Mouse (Mus musculus) heart, embryonic 14.5 days (tissue): ENCODE results near the gene Lipa. TPM values are rescaled to one million over a fixed set of nuclear protein-coding genes. Genes with fewer than 3 reads are reported as not detected.

ENCODE experiments used
- ATAC-seq: fragments of 200-750 bp; cut with Nextera tagmentation; 2 replicates; pipeline ENCODE4 v1.8.0; 2017; ENCODE audit warnings: low read depth, moderate TSS enrichment; ENCODE audit not compliant: insufficient number of reproducible peaks, insufficient read depth, low FRiP score
- H3K27ac ChIP-seq, 2 experiments: fragments of 200-500 bp in 1 of 2; fragments of 300-500 bp in 1 of 2; sonication (generic) in 1 of 2; replicated peaks in 1 of 2; 2 replicates each; pipeline ENCODE4 v1.5.1; 2012 to 2014; ENCODE audit warnings: low read depth in 2 of 2, low read length in 2 of 2, control low read depth in 1 of 2, mild to moderate bottlenecking in 1 of 2, mixed read lengths in 1 of 2; ENCODE audit not compliant: control insufficient read depth in 1 of 2, insufficient read depth in 1 of 2
- H3K27me3 ChIP-seq: fragments of 300-500 bp; sonication (generic); 2 replicates; pipeline ENCODE4 v1.6.1; 2014; ENCODE audit warnings: mild to moderate bottlenecking, low read length, control low read depth; ENCODE audit not compliant: control insufficient read depth, insufficient read depth
- H3K36me3 ChIP-seq: fragments of 300-500 bp; sonication (generic); 2 replicates; pipeline ENCODE4 v1.6.1; 2014; ENCODE audit warnings: mild to moderate bottlenecking, control low read depth, low read length, mixed read lengths; ENCODE audit not compliant: control insufficient read depth, insufficient read depth
- H3K4me1 ChIP-seq, 2 experiments: fragments of 200-500 bp in 1 of 2; fragments of 300-500 bp in 1 of 2; sonication (generic) in 1 of 2; 2 replicates each; pipeline ENCODE4 v1.6.1; 2012 to 2014; ENCODE audit warnings: low read length in 2 of 2, control low read depth in 1 of 2, mixed read lengths in 1 of 2; ENCODE audit not compliant: control insufficient read depth in 2 of 2, insufficient read depth in 2 of 2
- H3K4me2 ChIP-seq: fragments of 300-500 bp; sonication (generic); 2 replicates; pipeline ENCODE4 v1.6.1; 2014; ENCODE audit warnings: mild to moderate bottlenecking, low read length
- H3K4me3 ChIP-seq, 2 experiments: fragments of 200-500 bp in 1 of 2; fragments of 300-500 bp in 1 of 2; sonication (generic) in 1 of 2; 2 replicates each; pipeline ENCODE4 v1.5.1; 2012 to 2014; ENCODE audit warnings: low read length in 2 of 2, mild to moderate bottlenecking in 2 of 2, control low read depth in 1 of 2, low read depth in 1 of 2, moderate library complexity in 1 of 2; ENCODE audit not compliant: control insufficient read depth in 1 of 2, insufficient read depth in 1 of 2
- H3K9ac ChIP-seq: fragments of 300-500 bp; sonication (generic); 2 replicates; pipeline ENCODE4 v1.6.1; 2014; ENCODE audit warnings: mild to moderate bottlenecking, low read length
- H3K9me3 ChIP-seq: fragments of 300-500 bp; sonication (generic); 2 replicates; pipeline ENCODE4 v1.6.1; 2016; ENCODE audit warnings: low read length, control low read depth; ENCODE audit not compliant: control insufficient read depth
- WGBS: fragments of 180-500 bp; shearing (Covaris S2); extraction: QIAGEN DNeasy Blood & Tissue Kit; methylation state at CpG from one replicate; pipeline ENCODE4 v1.1.7; 2014; 5-methylcytosine and 5-hydroxymethylcytosine counted together
- polyA plus RNA-seq: library from polyadenylated mRNA; unstranded; fragments of >200 nt; fragmentation: Nextera tagmentation; extraction: Ambion mirVana; gene quantifications from 2 replicates; pipeline ENCODE4 v1.2.1, GENCODE M21; 2014

The Lipa gene
- polyA plus RNA-seq, 1 experiment from 2014 or later = 37.9 TPM

GRCm38 (mm10) chr19:34483547-34483946, 43.7 kb downstream of the Lipa start:
- Histone ChIP-seq H3K4me2 (no peak overlapping the region), H3K4me3 (no peak overlapping the region), H3K27ac (no peak overlapping the region), H3K27me3 (no peaks in the 10 kb centered on the region), H3K9ac (no peak overlapping the region), H3K36me3 (no peaks in the 10 kb centered on the region), H3K9me3 (no peaks in the 10 kb centered on the region), H3K4me1 (no peaks in the 10 kb centered on the region)
- no peak for ATAC-seq
- WGBS = 13% methylated on average over 4 of the region's 4 CpGs

- Histone ChIP-seq H3K36me3 (no peaks in the 10 kb centered on the region), H3K9me3 (no peaks in the 10 kb centered on the region), H3K27ac (no peak within 1 kb of the TSS; a peak in 1 of 4 replicates), H3K27me3 (peaks cover 29% of the 10 kb centered on the region), H3K4me3 (peak within 1 kb of the TSS; percentile 52 to 59), H3K9ac (peak within 1 kb of the TSS; percentile 63), H3K4me1 (peaks cover 4 to 8% of the 10 kb centered on the region in 2 experiments; a peak in 2 of 4 replicates), H3K4me2 (peak within 1 kb of the TSS; percentile 93)
- ATAC-seq = peak; percentile 50; the same call in 1 of the 2 replicates
- WGBS = 1% methylated on average over 35 of the region's 35 CpGs
Observed at GRCm38 (mm10) chr19:34474991-34475971, 52.0 kb downstream of the Lipa start, which contains the start of gene Ch25h. Gene Ch25h (minus strand): TSS chr19:34475164.

GRCm38 (mm10) chr19:34474228-34474990, 52.9 kb downstream of the Lipa start:
- 8% methylated on average over 49 of the region's 49 CpGs for WGBS
- H3K36me3 ChIP-seq = no peaks in the 10 kb centered on the region
- H3K9me3 ChIP-seq = no peaks in the 10 kb centered on the region
- H3K4me3 ChIP-seq = peak overlapping the region; percentile 52 to 59
- peak overlapping the region; percentile 63 for H3K9ac ChIP-seq
- no peak overlapping the region for H3K27ac ChIP-seq
- ATAC-seq = 0 out of 2 replicates have a peak, but pooled peaks have one; percentile 26
- peak overlapping the region; percentile 93 for H3K4me2 ChIP-seq
- peaks cover 4 to 8% of the 10 kb centered on the region in 2 experiments; a peak in 2 of 4 replicates for H3K4me1 ChIP-seq
- peaks cover 29% of the 10 kb centered on the region for H3K27me3 ChIP-seq

- H3K27me3 ChIP-seq = peaks cover 17% of the 10 kb centered on the region
- ATAC-seq = no peak
- no peak overlapping the region for H3K9ac ChIP-seq
- no peak overlapping the region for H3K4me3 ChIP-seq
- no peak overlapping the region for H3K27ac ChIP-seq
- H3K9me3 ChIP-seq = no peaks in the 10 kb centered on the region
- WGBS = 84% methylated on average over 2 of the region's 2 CpGs
- H3K4me2 ChIP-seq = no peak overlapping the region
- no peaks in the 10 kb centered on the region for H3K36me3 ChIP-seq
- H3K4me1 ChIP-seq = peaks cover 4 to 8% of the 10 kb centered on the region in 2 experiments; a peak in 2 of 4 replicates
Observed at GRCm38 (mm10) chr19:34471703-34472102, 55.6 kb downstream of the Lipa start.

- Histone ChIP-seq H3K4me2 (no peak overlapping the region), H3K4me1 (peaks cover 0 to 4% of the 10 kb centered on the region in 2 experiments; a peak in 1 of 4 replicates), H3K27me3 (no peaks in the 10 kb centered on the region), H3K4me3 (no peak overlapping the region), H3K36me3 (no peaks in the 10 kb centered on the region), H3K9ac (no peak overlapping the region), H3K27ac (no peak overlapping the region), H3K9me3 (no peaks in the 10 kb centered on the region)
- ATAC-seq = no peak
- WGBS = 54% methylated on average over 3 of the region's 3 CpGs
Observed at GRCm38 (mm10) chr19:34468794-34469193, 58.5 kb downstream of the Lipa start.

- Histone ChIP-seq H3K9me3 (no peaks in the 10 kb centered on the region), H3K36me3 (no peaks in the 10 kb centered on the region), H3K4me2 (no peak overlapping the region), H3K4me3 (no peak overlapping the region), H3K9ac (no peak overlapping the region), H3K4me1 (peaks cover 0 to 2% of the 10 kb centered on the region in 2 experiments; a peak in 1 of 4 replicates), H3K27ac (no peak overlapping the region), H3K27me3 (no peaks in the 10 kb centered on the region)
- no peak for ATAC-seq
- 53% methylated on average over 6 of the region's 6 CpGs for WGBS
Observed at GRCm38 (mm10) chr19:34468216-34468615, 59.1 kb downstream of the Lipa start.

GRCm38 (mm10) chr19:34464453-34464852, 62.8 kb downstream of the Lipa start:
- H3K4me2 ChIP-seq = no peak overlapping the region
- no peaks in the 10 kb centered on the region for H3K4me1 ChIP-seq
- no peak overlapping the region for H3K27ac ChIP-seq
- no peak overlapping the region for H3K4me3 ChIP-seq
- no peaks in the 10 kb centered on the region for H3K9me3 ChIP-seq
- WGBS = 58% methylated on average over 3 of the region's 3 CpGs
- no peaks in the 10 kb centered on the region for H3K36me3 ChIP-seq
- no peaks in the 10 kb centered on the region for H3K27me3 ChIP-seq
- H3K9ac ChIP-seq = no peak overlapping the region
- ATAC-seq = no peak
